Mouse (Mus musculus): ENCODE results near the gene Irak4.

DNA sequence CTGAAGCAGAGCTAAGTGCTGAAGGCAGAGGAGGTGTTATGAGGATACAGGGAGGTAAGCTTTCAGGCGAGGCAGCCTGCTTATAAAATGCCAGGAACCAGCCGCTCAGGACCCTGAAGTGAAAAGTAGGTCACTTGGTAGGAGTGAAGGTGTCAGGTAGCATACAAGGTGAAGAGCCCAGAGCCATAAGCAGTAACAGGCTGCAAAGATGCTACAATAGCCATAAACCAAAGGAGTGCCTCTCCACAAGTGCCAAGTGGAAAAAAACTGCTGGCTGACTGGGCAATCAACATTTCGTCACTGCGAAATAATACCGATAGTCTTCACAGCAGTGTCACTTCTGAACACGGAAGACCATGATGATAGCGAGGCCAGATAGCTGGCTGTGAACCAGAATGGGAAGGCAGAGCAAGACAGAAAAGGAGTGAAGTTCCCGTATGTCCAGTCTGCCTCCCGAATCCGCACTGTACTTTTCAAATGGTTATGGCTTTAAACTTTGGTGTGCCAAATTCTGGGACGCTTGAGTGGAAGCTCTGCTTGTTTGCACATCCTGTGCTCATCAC lies 56.8 kb downstream of the Irak4 start:
- TF ChIP-seq CTCF (conservative IDR thresholded peaks at IDR 0.05; ENCODE audit: low read length) (no peak), NANOG (IDR thresholded peaks at IDR 0.05; ENCODE audit: borderline replicate concordance, low read length) (no peak)

All from E14TG2a.4 (cell line).